Mouse (Mus musculus): ENCODE data around the gene Abcg5.

The Abcg5 gene

GRCm38 (mm10) chr17:84682734-84683717, at the start of gene Abcg5:
Abcg5 (minus strand) TSS chr17:84683011.
- DNase-seq, result no peak

GRCm38 (mm10) chr17:84732612-84733011, 49.8 kb upstream of the Abcg5 start:
- DNase-seq, result no peak

GRCm38 (mm10) chr17:84731361-84731760, 48.5 kb upstream of the Abcg5 start:
- DNase-seq, result no peak

- no peak for DNase-seq
Measured at GRCm38 (mm10) chr17:84729140-84729539, 46.3 kb upstream of the Abcg5 start.

GRCm38 (mm10) chr17:84728201-84728911, 45.5 kb upstream of the Abcg5 start:
- DNase-seq, result no peak

- no peak for DNase-seq
Measured at GRCm38 (mm10) chr17:84725163-84725562, 42.4 kb upstream of the Abcg5 start.

GRCm38 (mm10) chr17:84724028-84724427, 41.2 kb upstream of the Abcg5 start:
- DNase-seq, result no peak

GRCm38 (mm10) chr17:84719105-84719504, 36.3 kb upstream of the Abcg5 start:
- no peak for DNase-seq

GRCm38 (mm10) chr17:84717416-84717815, 34.6 kb upstream of the Abcg5 start:
- no peak for DNase-seq

GRCm38 (mm10) chr17:84716252-84716872, 33.6 kb upstream of the Abcg5 start:
- no peak for DNase-seq

GRCm38 (mm10) chr17:84714930-84715329, 32.1 kb upstream of the Abcg5 start:
- DNase-seq, result no peak

GRCm38 (mm10) chr17:84713563-84714164, 30.9 kb upstream of the Abcg5 start:
- no peak for DNase-seq

- peak; percentile 55 for DNase-seq
Measured at GRCm38 (mm10) chr17:84709403-84709851, 26.6 kb upstream of the Abcg5 start.

GRCm38 (mm10) chr17:84708818-84709217, 26.0 kb upstream of the Abcg5 start:
- DNase-seq, result no peak

- no peak for DNase-seq
Measured at GRCm38 (mm10) chr17:84707407-84707806, 24.6 kb upstream of the Abcg5 start.

- DNase-seq, result peak; percentile 68
Measured at GRCm38 (mm10) chr17:84698727-84699126, 15.9 kb upstream of the Abcg5 start.

- DNase-seq, result no peak
Measured at GRCm38 (mm10) chr17:84696537-84696936, 13.7 kb upstream of the Abcg5 start.

- DNase-seq, result no peak
Measured at GRCm38 (mm10) chr17:84693741-84694140, 10.9 kb upstream of the Abcg5 start.

GRCm38 (mm10) chr17:84690111-84690510, 7.3 kb upstream of the Abcg5 start:
- no peak for DNase-seq

GRCm38 (mm10) chr17:84689316-84689715, 6.5 kb upstream of the Abcg5 start:
- no peak for DNase-seq

- no peak for DNase-seq
Measured at GRCm38 (mm10) chr17:84688834-84689233, 6.0 kb upstream of the Abcg5 start.

- no peak for DNase-seq
Measured at GRCm38 (mm10) chr17:84687994-84688393, 5.2 kb upstream of the Abcg5 start.

- no peak for DNase-seq
Measured at GRCm38 (mm10) chr17:84685286-84685685, 2.5 kb upstream of the Abcg5 start.

Measured in lung, postnatal 10 days (tissue).